Mouse (Mus musculus) midbrain, postnatal 0 days (tissue): Measurements from ENCODE around the gene Hmx3. TPM values are rescaled to one million over a fixed set of nuclear protein-coding genes. Genes with fewer than 3 reads are reported as not detected.

ENCODE experiments used
- ATAC-seq: fragments of 200-750 bp; cut with Nextera tagmentation; 2 replicates; pipeline ENCODE4 v1.8.0; 2017; ENCODE audit warnings: moderate number of reproducible peaks, mild to moderate bottlenecking, moderate TSS enrichment, moderate library complexity; ENCODE audit not compliant: low FRiP score
- DNase-seq: peaks from one replicate; pipeline ENCODE4 v3.0.0-alpha.2; 2015; ENCODE audit warnings: low spot score
- H3K27ac ChIP-seq: fragments of 300-500 bp; sonication (generic); 2 replicates; pipeline ENCODE4 v1.5.1; 2014; ENCODE audit warnings: low read depth, mild to moderate bottlenecking, low read length, mixed read lengths
- H3K27me3 ChIP-seq: fragments of 300-500 bp; sonication (generic); 2 replicates; pipeline ENCODE4 v1.6.1; 2014; ENCODE audit warnings: low read length, control low read depth, mixed read lengths; ENCODE audit not compliant: insufficient read depth
- H3K36me3 ChIP-seq: fragments of 300-500 bp; sonication (generic); 2 replicates; pipeline ENCODE4 v1.6.1; 2014; ENCODE audit warnings: low read length, control low read depth, mixed read lengths; ENCODE audit not compliant: insufficient read depth
- H3K4me1 ChIP-seq: fragments of 300-500 bp; sonication (generic); 2 replicates; pipeline ENCODE4 v1.6.1; 2014; ENCODE audit warnings: mild to moderate bottlenecking, control low read depth, antibody characterized with exemption, low read length, mixed read lengths; ENCODE audit not compliant: insufficient read depth
- H3K4me2 ChIP-seq: fragments of 300-500 bp; sonication (generic); 2 replicates; pipeline ENCODE4 v1.6.1; 2014; ENCODE audit warnings: low read depth, mild to moderate bottlenecking, low read length, mixed read lengths; ENCODE audit not compliant: poor library complexity, severe bottlenecking
- H3K4me3 ChIP-seq: fragments of 300-500 bp; sonication (generic); 2 replicates; pipeline ENCODE4 v1.5.1; 2014; ENCODE audit warnings: low read depth, mild to moderate bottlenecking, low read length, moderate library complexity
- H3K9ac ChIP-seq: fragments of 300-500 bp; sonication (generic); replicated peaks from 2 replicates; pipeline ENCODE4 v1.6.1; 2014; ENCODE audit warnings: mild to moderate bottlenecking, low read length, moderate library complexity, mixed read lengths; ENCODE audit not compliant: poor library complexity, severe bottlenecking
- H3K9me3 ChIP-seq: fragments of 300-500 bp; sonication (generic); 2 replicates; pipeline ENCODE4 v1.6.1; 2016; ENCODE audit warnings: low read length, control low read depth
- CTCF ChIP-seq: IDR thresholded peaks from 2 replicates; pipeline ENCODE4 v1.5.1; 2016; ENCODE audit warnings: antibody characterized with exemption, mild to moderate bottlenecking
- WGBS: fragments of 180-500 bp; shearing (Covaris S2); extraction: QIAGEN DNeasy Blood & Tissue Kit; methylation state at CpG from one replicate; pipeline ENCODE4 v1.1.7; 2014; 5-methylcytosine and 5-hydroxymethylcytosine counted together
- polyA plus RNA-seq: library from polyadenylated mRNA; unstranded; fragments of >200 nt; fragmentation: Nextera tagmentation; extraction: Ambion mirVana; gene quantifications from 2 replicates; pipeline ENCODE4 v1.2.1, GENCODE M21; 2015
- total RNA-seq: library from RNA; depleted of rRNA; stranded (reverse); fragments of >200 nt; gene quantifications from 2 replicates; pipeline ENCODE4 v1.2.3, GENCODE M21; 2014; rRNA removed

The Hmx3 gene
- total RNA-seq: 0.80 and 0.88 TPM in 2 replicates
- polyA plus RNA-seq: 0.86 and 1.2 TPM in 2 replicates

- H3K9me3 ChIP-seq: no peaks in the 10 kb centered on the region
Measured at GRCm38 (mm10) chr7:131542115-131542871, at the start of gene Hmx3. Gene Hmx3 (plus strand): TSS chr7:131542867.

GRCm38 (mm10) chr7:131503739-131504138 is 38.9 kb upstream of the Hmx3 start:
- TF ChIP-seq CTCF: no peak
- Histone ChIP-seq H3K27ac (no peak overlapping the region), H3K36me3 (no peaks in the 10 kb centered on the region), H3K4me2 (no peak overlapping the region), H3K27me3 (no peaks in the 10 kb centered on the region), H3K4me1 (no peaks in the 10 kb centered on the region), H3K9me3 (no peaks in the 10 kb centered on the region), H3K4me3 (no peak overlapping the region), H3K9ac (no peak overlapping the region)
- ATAC-seq (no peak), DNase-seq (no peak)
- 79% methylated on average over 2 of the region's 2 CpGs for WGBS

More at GRCm38 (mm10) chr7:131542115-131542871, at the start of gene Hmx3:
- H3K4me1 ChIP-seq: no peaks in the 10 kb centered on the region
- DNase-seq (no peak), ATAC-seq (peak; percentile 20; the same call in 1 of the 2 replicates)
- peak within 1 kb of the TSS; percentile 30 for H3K4me2 ChIP-seq
- H3K9ac ChIP-seq: no peak within 1 kb of the TSS
- H3K4me3 ChIP-seq: peak within 1 kb of the TSS; percentile 18
- TF ChIP-seq CTCF: no peak
- no peaks in the 10 kb centered on the region for H3K36me3 ChIP-seq
- WGBS: under 1% methylated on average over 60 of the region's 65 CpGs
- no peak within 1 kb of the TSS for H3K27ac ChIP-seq
- H3K27me3 ChIP-seq: peaks cover 73% of the 10 kb centered on the region

GRCm38 (mm10) chr7:131539979-131540378 is 2.7 kb upstream of the Hmx3 start:
- peaks cover 53% of the 10 kb centered on the region for H3K27me3 ChIP-seq
- no peak overlapping the region for H3K9ac ChIP-seq
- peak; percentile 90 for TF ChIP-seq CTCF
- WGBS: under 1% methylated on average over 7 of the region's 7 CpGs
- peak; percentile 88 for DNase-seq
- H3K9me3 ChIP-seq: no peaks in the 10 kb centered on the region
- no peak overlapping the region for H3K27ac ChIP-seq
- H3K36me3 ChIP-seq: no peaks in the 10 kb centered on the region
- H3K4me3 ChIP-seq: no peak overlapping the region
- H3K4me2 ChIP-seq: no peak overlapping the region
- ATAC-seq: no peak
- no peaks in the 10 kb centered on the region for H3K4me1 ChIP-seq

GRCm38 (mm10) chr7:131541184-131542114 is 1.2 kb upstream of the Hmx3 start:
- no peak for DNase-seq
- Histone ChIP-seq H3K4me2 (peak overlapping the region; percentile 30; the same call in 1 of the 2 replicates), H3K27me3 (peaks cover 64% of the 10 kb centered on the region), H3K4me1 (no peaks in the 10 kb centered on the region), H3K4me3 (no peak overlapping the region; the same call in 1 of the 2 replicates), H3K36me3 (no peaks in the 10 kb centered on the region), H3K9ac (no peak overlapping the region), H3K9me3 (no peaks in the 10 kb centered on the region), H3K27ac (no peak overlapping the region)
- TF ChIP-seq CTCF: no peak
- ATAC-seq: no peak
- WGBS: 1% methylated on average over 41 of the region's 41 CpGs

DNA sequence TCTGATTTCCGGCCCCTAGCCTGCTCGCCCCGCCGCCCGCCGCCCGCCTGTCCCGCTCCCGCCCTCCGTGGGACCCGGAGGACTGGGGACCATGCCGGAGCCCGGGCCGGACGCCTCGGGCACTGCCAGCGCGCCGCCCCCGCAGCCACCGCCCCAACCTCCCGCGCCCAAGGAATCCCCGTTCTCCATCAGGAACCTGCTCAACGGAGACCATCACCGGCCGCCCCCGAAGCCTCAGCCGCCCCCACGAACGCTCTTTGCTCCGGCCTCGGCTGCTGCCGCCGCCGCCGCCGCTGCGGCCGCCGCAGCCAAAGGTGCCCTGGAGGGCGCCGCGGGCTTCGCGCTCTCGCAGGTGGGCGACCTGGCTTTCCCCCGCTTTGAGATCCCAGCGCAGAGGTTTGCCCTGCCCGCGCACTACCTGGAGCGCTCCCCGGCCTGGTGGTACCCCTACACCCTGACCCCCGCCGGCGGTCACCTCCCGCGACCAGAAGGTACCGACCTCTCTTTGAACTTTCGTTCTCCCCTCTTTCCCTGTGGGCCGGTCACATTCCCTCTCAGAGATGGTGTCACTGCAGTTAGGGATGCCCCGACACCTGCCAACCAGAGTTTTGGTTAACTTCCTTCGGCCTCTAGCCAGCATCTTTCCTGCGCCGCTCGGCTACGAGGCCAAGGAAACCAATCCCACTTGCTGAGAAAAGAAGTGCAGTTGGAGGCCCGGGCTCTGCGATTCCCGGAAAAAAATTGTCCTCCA is 380 bp downstream of the Hmx3 start:
- peak overlapping the region; percentile 30 for H3K4me2 ChIP-seq
- no peaks in the 10 kb centered on the region for H3K9me3 ChIP-seq
- WGBS: 1% methylated on average over 53 of the region's 71 CpGs
- H3K27ac ChIP-seq: no peak overlapping the region
- peaks cover 80% of the 10 kb centered on the region for H3K27me3 ChIP-seq
- TF ChIP-seq CTCF: no peak
- no peak overlapping the region for H3K9ac ChIP-seq
- peak overlapping the region; percentile 18 for H3K4me3 ChIP-seq
- H3K4me1 ChIP-seq: no peaks in the 10 kb centered on the region
- ATAC-seq (no peak), DNase-seq (no peak)
- no peaks in the 10 kb centered on the region for H3K36me3 ChIP-seq
